Mouse (Mus musculus) CH12.LX (cell line): Measurements from ENCODE around the gene Ccnc.
A peak's percentile ranks its signal among the peaks of the same experiment; 100 is the strongest.

Source experiments
- CTCF ChIP-seq, 2 experiments: IDR thresholded peaks in 1 of 2; conservative IDR thresholded peaks in 1 of 2; 2 replicates each; pipeline ENCODE4 v1.5.1; 2011 to 2012; ENCODE audit warnings: low read depth in 2 of 2, low read length in 2 of 2, improper control_type of control experiment in 1 of 2, inconsistent platforms in 1 of 2, mild to moderate bottlenecking in 1 of 2, moderate library complexity in 1 of 2
- EP300 ChIP-seq: IDR thresholded peaks from 2 replicates; pipeline ENCODE4 v1.6.1; 2011; ENCODE audit warnings: low read length, improper control_type of control experiment
- MEF2A ChIP-seq: IDR thresholded peaks from 2 replicates; pipeline ENCODE4 v1.6.1; 2014; ENCODE audit warnings: low read depth, mild to moderate bottlenecking, inconsistent platforms, low read length, improper control_type of control experiment, borderline replicate concordance
- NELFE ChIP-seq: IDR thresholded peaks from 2 replicates; pipeline ENCODE4 v1.6.1; 2011; ENCODE audit warnings: low read depth, low read length, improper control_type of control experiment
- POLR2A ChIP-seq: IDR thresholded peaks from 2 replicates; pipeline ENCODE4 v1.6.1; 2011; ENCODE audit warnings: low read depth, mild to moderate bottlenecking, improper control_type of control experiment, low read length
- RAD21 ChIP-seq: IDR thresholded peaks from 2 replicates; pipeline ENCODE4 v1.6.1; 2011; ENCODE audit warnings: low read depth, mild to moderate bottlenecking, low read length, improper control_type of control experiment, moderate library complexity
- RCOR1 ChIP-seq: conservative IDR thresholded peaks from 2 replicates; pipeline ENCODE4 v1.6.1; 2012; ENCODE audit warnings: low read depth, mild to moderate bottlenecking, inconsistent platforms, low read length, improper control_type of control experiment
- SMC3 ChIP-seq: IDR thresholded peaks from 2 replicates; pipeline ENCODE4 v1.6.1; 2011; ENCODE audit warnings: low read depth, low read length, improper control_type of control experiment
- TBP ChIP-seq: conservative IDR thresholded peaks from 2 replicates; pipeline ENCODE4 v1.6.1; 2011; ENCODE audit warnings: low read depth, low read length, improper control_type of control experiment
- USF1 ChIP-seq: IDR thresholded peaks from 2 replicates; pipeline ENCODE4 v1.6.1; 2014; ENCODE audit warnings: low read depth, mild to moderate bottlenecking, inconsistent platforms, low read length, improper control_type of control experiment
- ZKSCAN1 ChIP-seq: IDR thresholded peaks from 2 replicates; pipeline ENCODE4 v1.6.1; 2012; ENCODE audit warnings: low read depth, inconsistent platforms, low read length, improper control_type of control experiment, borderline replicate concordance

DNA sequence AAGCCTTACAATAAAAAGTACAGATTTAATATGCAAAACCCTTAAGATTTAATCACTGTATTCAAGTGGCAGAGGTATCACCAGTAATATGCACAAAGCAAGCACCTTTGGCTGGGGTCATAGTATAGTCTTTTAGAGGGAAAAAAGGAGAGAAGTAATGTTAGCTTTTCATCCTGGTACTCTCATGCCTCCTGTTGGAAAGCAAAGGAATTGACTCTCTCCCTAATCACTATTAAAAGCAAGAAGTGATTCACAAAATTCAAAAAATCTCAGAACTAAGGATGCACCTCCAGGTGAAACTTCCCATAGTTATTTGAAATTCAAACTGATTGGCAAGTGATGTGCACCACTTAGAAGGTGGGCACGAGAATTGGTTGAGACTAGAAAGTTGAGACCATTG, 22.5 kb upstream of the Ccnc start:
- no peak for TF ChIP-seq POLR2A
- peak; percentile 33 for TF ChIP-seq SMC3
- peak; percentile 32 to 60; a peak in 2 of 4 replicates for TF ChIP-seq CTCF (conservative IDR thresholded peaks at IDR 0.05 in 1 of 2, IDR thresholded peaks at IDR 0.05 in 1 of 2; ENCODE audit: low read depth in 2 of 2, low read length in 2 of 2)
- no peak for TF ChIP-seq RCOR1
- no peak for TF ChIP-seq USF1
- TF ChIP-seq RAD21, result peak; percentile 64
- TF ChIP-seq NELFE, result no peak
- TF ChIP-seq EP300, result no peak
- TF ChIP-seq MEF2A, result no peak
- no peak for TF ChIP-seq TBP
- TF ChIP-seq ZKSCAN1, result no peak
